ENCODE assay signal across 20 mouse cellular contexts in the genomic region with DNA sequence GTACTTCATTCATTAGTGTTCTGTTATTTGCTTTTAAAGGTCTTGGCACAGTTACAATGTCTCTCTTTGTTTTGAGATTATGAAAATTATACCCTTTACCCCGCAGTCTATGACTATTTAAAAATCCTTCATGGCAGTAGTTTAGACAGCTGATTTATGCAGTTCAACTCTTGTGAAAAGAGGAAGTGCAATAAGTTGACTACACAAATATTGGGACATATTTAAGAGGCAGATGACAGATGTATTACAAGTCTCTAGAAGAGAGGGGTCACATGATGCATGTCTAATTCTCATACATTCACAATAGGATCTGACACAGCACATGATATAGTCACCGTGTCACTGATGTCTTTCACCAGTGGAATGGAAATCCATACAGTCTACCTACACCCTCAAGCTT. TPM values are rescaled to one million over a fixed set of nuclear protein-coding genes. Genes with fewer than 3 reads are reported as not detected.
DNase-seq lines count a peak whose midpoint lies in the region; ATAC-seq and TF ChIP-seq lines count a peak whose summit lies in the region.
"Had no signal": no experiment of that assay in that cellular context is flagged by ENCODE, and none has a peak within 500 bp of the region (broad histone marks: within the 10 kb centered on the region; RNA-seq: fewer than 3 reads in every experiment).

No protein-coding gene starts in this region.

- H3K27me3 ChIP-seq in kidney, postnatal 0 days (ENCODE audit: insufficient read depth, low read length), result no peaks in the 10 kb centered on the region
- H3K27me3 ChIP-seq in splenic B cell, adult 2 months (ENCODE audit: control insufficient read depth, insufficient read depth, low read length, poor library complexity, severe bottlenecking), result no peaks in the 10 kb centered on the region
- no peaks in the 10 kb centered on the region for H3K27me3 ChIP-seq in hindbrain, embryonic 16.5 days (replicated peaks; ENCODE audit: control insufficient read depth, insufficient read depth, low read length)
- H3K27me3 ChIP-seq: forebrain, embryonic 13.5 days; hindbrain, embryonic 13.5 days; intestine, embryonic 15.5 days; limb, embryonic 12.5 days had no signal

- no peak overlapping the region for H3K4me2 ChIP-seq in kidney, postnatal 0 days (ENCODE audit: low read length)
- no peak overlapping the region for H3K4me2 ChIP-seq in hindbrain, embryonic 16.5 days (ENCODE audit: low read length)
- H3K4me2 ChIP-seq: forebrain, embryonic 13.5 days; hindbrain, embryonic 13.5 days; intestine, embryonic 15.5 days; limb, embryonic 12.5 days had no signal

- no peaks in the 10 kb centered on the region for H3K9me3 ChIP-seq in kidney, postnatal 0 days (replicated peaks; ENCODE audit: low read length)
- no peaks in the 10 kb centered on the region for H3K9me3 ChIP-seq in hindbrain, embryonic 16.5 days (ENCODE audit: control insufficient read depth, low read length)
- H3K9me3 ChIP-seq: forebrain, embryonic 13.5 days; heart, embryonic 10.5 days; hindbrain, embryonic 13.5 days; intestine, embryonic 15.5 days; limb, embryonic 12.5 days; midbrain, embryonic 10.5 days had no signal

- no peak for TF ChIP-seq CTCF in kidney, postnatal 0 days (IDR thresholded peaks at IDR 0.05; ENCODE audit: low read depth)

- ATAC-seq in kidney, postnatal 0 days (replicated peaks; ENCODE audit: low FRiP score, low read depth), result no peak
- ATAC-seq in granulocyte monocyte progenitor cell, adult 5-6 weeks (replicated peaks; ENCODE audit: poor library complexity, severe bottlenecking), result peak; percentile 92
- no peak for ATAC-seq in hindbrain, embryonic 16.5 days
- ATAC-seq in erythroid progenitor cell, adult 5-6 weeks (replicated peaks; ENCODE audit: low FRiP score, poor library complexity, severe bottlenecking), result no peak
- ATAC-seq: forebrain, embryonic 13.5 days; intestine, embryonic 15.5 days had no signal

- no peak overlapping the region for H3K4me3 ChIP-seq in kidney, postnatal 0 days (replicated peaks; ENCODE audit: low read depth, low read length)
- no peak overlapping the region for H3K4me3 ChIP-seq in hindbrain, embryonic 16.5 days (ENCODE audit: low read length)
- H3K4me3 ChIP-seq: forebrain, embryonic 13.5 days; heart, embryonic 10.5 days; hindbrain, embryonic 13.5 days; intestine, embryonic 15.5 days; limb, embryonic 12.5 days; midbrain, embryonic 10.5 days had no signal

- no peaks in the 10 kb centered on the region for H3K36me3 ChIP-seq in kidney, postnatal 0 days (ENCODE audit: insufficient read depth, low read length)
- no peaks in the 10 kb centered on the region for H3K36me3 ChIP-seq in splenic B cell, adult 2 months (ENCODE audit: control insufficient read depth, insufficient read depth, low read length, poor library complexity, severe bottlenecking)
- no peaks in the 10 kb centered on the region for H3K36me3 ChIP-seq in hindbrain, embryonic 16.5 days (ENCODE audit: control insufficient read depth, insufficient read depth, low read length)
- H3K36me3 ChIP-seq: heart, embryonic 10.5 days; hindbrain, embryonic 13.5 days; intestine, embryonic 15.5 days; limb, embryonic 12.5 days; midbrain, embryonic 10.5 days had no signal

- no peak overlapping the region for H3K27ac ChIP-seq in kidney, postnatal 0 days
- H3K27ac ChIP-seq in hindbrain, embryonic 16.5 days (ENCODE audit: low read depth, low read length), result no peak overlapping the region
- H3K27ac ChIP-seq: forebrain, embryonic 13.5 days; heart, embryonic 10.5 days; hindbrain, embryonic 13.5 days; intestine, embryonic 15.5 days; limb, embryonic 12.5 days; liver, embryonic 14.5 days; midbrain, embryonic 10.5 days had no signal

- H3K9ac ChIP-seq in kidney, postnatal 0 days (ENCODE audit: low read depth, low read length), result no peak overlapping the region
- H3K9ac ChIP-seq in hindbrain, embryonic 16.5 days (ENCODE audit: low read depth, low read length), result no peak overlapping the region
- H3K9ac ChIP-seq: forebrain, embryonic 13.5 days; hindbrain, embryonic 13.5 days; intestine, embryonic 15.5 days; limb, embryonic 12.5 days; liver, embryonic 14.5 days had no signal

- peak; percentile 35 for DNase-seq in kidney, postnatal 0 days (ENCODE audit: low spot score)
- no peak for DNase-seq in kidney, adult 9 months
- DNase-seq in lung, postnatal 36 days, result peak; percentile 33
- DNase-seq in lung, postnatal 4 days, result no peak
- DNase-seq in splenic B cell, adult 2 months (ENCODE audit: low read depth, low spot score), result peak; percentile 66
- DNase-seq: adrenal gland, postnatal 25 days; cerebellum, adult 11-12 months; cerebellum, postnatal 25 days; gastrocnemius, postnatal 36 days; thymus, postnatal 4 days had no signal

- WGBS in kidney, postnatal 0 days, result 45% methylated on average over 2 of the region's 2 CpGs
- WGBS in hindbrain, embryonic 16.5 days, result 80% methylated on average over 2 of the region's 2 CpGs

- H3K4me1 ChIP-seq in kidney, postnatal 0 days (replicated peaks; ENCODE audit: insufficient read depth, low read length), result no peaks in the 10 kb centered on the region
- H3K4me1 ChIP-seq in hindbrain, embryonic 16.5 days (ENCODE audit: control insufficient read depth, insufficient read depth, low read depth, low read length), result no peaks in the 10 kb centered on the region
- H3K4me1 ChIP-seq: forebrain, embryonic 13.5 days; hindbrain, embryonic 13.5 days; intestine, embryonic 15.5 days; limb, embryonic 12.5 days; midbrain, embryonic 10.5 days had no signal

RNA-seq across cellular contexts. Expression of a gene that starts 49.1 kb away (rescaled TPM):
- polyA plus RNA-seq in kidney, postnatal 0 days (2015; fragmentation: Nextera tagmentation; extraction: Ambion mirVana), result 22.6 and 25.0 TPM in 2 replicates
- not detected in 2 replicates for total RNA-seq in granulocyte monocyte progenitor cell, adult 5-6 weeks (2014; fragmentation: Nextera tagmentation)
- not detected in 2 replicates for total RNA-seq in granulocyte monocyte progenitor cell, adult 5-6 weeks (2017)
- polyA plus RNA-seq in hindbrain, embryonic 16.5 days (2015; fragmentation: Nextera tagmentation; extraction: Ambion mirVana), result 3.3 and 7.0 TPM in 2 replicates
- 136 and 145 TPM in 2 replicates for total RNA-seq in erythroid progenitor cell, adult 5-6 weeks (2015; ENCODE audit: low replicate concordance)
- 172 and 232 TPM in 2 replicates for total RNA-seq in erythroid progenitor cell, adult 5-6 weeks (2017; ENCODE audit: low replicate concordance)

Comparison
In these comparisons a context has a peak if more than half of its experiments do, and no peak if none do; other contexts are left out.
1. DNase-seq: peak in kidney, postnatal 0 days (single experiment), lung, postnatal 36 days (single experiment) and splenic B cell, adult 2 months (single experiment); none in kidney, adult 9 months (single experiment) and lung, postnatal 4 days (0 of 2).
2. RNA of a gene that starts 49.1 kb away (total RNA-seq): 136 to 232 TPM in erythroid progenitor cell, adult 5-6 weeks; not detected in granulocyte monocyte progenitor cell, adult 5-6 weeks; every median in the first group is over 100 times any median in the second.